Mouse (Mus musculus): Measurements from ENCODE around the gene Duox1.

- TF ChIP-seq GATA1 (IDR thresholded peaks at IDR 0.05; ENCODE audit: low read length), result no peak
- TF ChIP-seq TAL1 (IDR thresholded peaks at IDR 0.05; ENCODE audit: low read length), result no peak
These were observed at the start of gene Duox1 for GRCm38 (mm10) chr2:122315372-122315771.

Measured in erythroblast, embryonic 14.5 days (primary cell).